9 mouse cellular contexts compared by ENCODE assay signal in genomic region chr14:60741490-60741981, GRCm38 (mm10). TPM values are rescaled to one million over a fixed set of nuclear protein-coding genes. Genes with fewer than 3 reads are reported as not detected.
DNase-seq lines count a peak whose midpoint lies in the region; ATAC-seq lines count a peak whose summit lies in the region.
"Had no signal": no experiment of that assay in that cellular context is flagged by ENCODE, and none has a peak within 500 bp of the region (broad histone marks: within the 10 kb centered on the region; RNA-seq: fewer than 3 reads in every experiment).

No protein-coding gene starts in this region.

- H3K36me3 ChIP-seq in hindbrain, embryonic 12.5 days: peaks cover 16% of the 10 kb centered on the region
- peaks cover 3% of the 10 kb centered on the region; the same call in 1 of the 2 replicates for H3K36me3 ChIP-seq in lung, embryonic 16.5 days (ENCODE audit: control insufficient read depth, insufficient read depth, low read length)

- H3K4me1 ChIP-seq in hindbrain, embryonic 12.5 days: peaks cover 41% of the 10 kb centered on the region
- H3K4me1 ChIP-seq in lung, embryonic 16.5 days (replicated peaks; ENCODE audit: control insufficient read depth, insufficient read depth, low read length): peaks cover 56% of the 10 kb centered on the region

- 81% methylated on average over 6 of the region's 6 CpGs for WGBS in hindbrain, embryonic 12.5 days
- WGBS in lung, embryonic 16.5 days: 33% methylated on average over 6 of the region's 6 CpGs

- no peak overlapping the region for H3K4me3 ChIP-seq in hindbrain, embryonic 12.5 days
- H3K4me3 ChIP-seq in lung, embryonic 16.5 days (ENCODE audit: low read length): no peak overlapping the region

- no peak overlapping the region for H3K4me2 ChIP-seq in hindbrain, embryonic 12.5 days (replicated peaks)
- no peak overlapping the region for H3K4me2 ChIP-seq in lung, embryonic 16.5 days (ENCODE audit: low read depth, low read length)

- no peaks in the 10 kb centered on the region for H3K9me3 ChIP-seq in hindbrain, embryonic 12.5 days (replicated peaks)
- no peaks in the 10 kb centered on the region for H3K9me3 ChIP-seq in lung, embryonic 16.5 days (ENCODE audit: control insufficient read depth, low read length)
- H3K9me3 ChIP-seq: megakaryocyte, embryonic 14.5 days had no signal

- no peak overlapping the region for H3K9ac ChIP-seq in hindbrain, embryonic 12.5 days
- H3K9ac ChIP-seq in lung, embryonic 16.5 days (ENCODE audit: low read length): 0 out of 2 replicates have a peak overlapping the region, but pooled peaks have one; percentile 26

- no peaks in the 10 kb centered on the region for H3K27me3 ChIP-seq in hindbrain, embryonic 12.5 days
- no peaks in the 10 kb centered on the region for H3K27me3 ChIP-seq in lung, embryonic 16.5 days (ENCODE audit: control insufficient read depth, insufficient read depth, low read depth, low read length)
- H3K27me3 ChIP-seq: megakaryocyte, embryonic 14.5 days had no signal

- H3K27ac ChIP-seq in hindbrain, embryonic 12.5 days: peak overlapping the region; percentile 30; the same call in 1 of the 2 replicates
- H3K27ac ChIP-seq in lung, embryonic 16.5 days (ENCODE audit: low read length): peak overlapping the region; percentile 85

- ATAC-seq in common myeloid progenitor, adult 5-6 weeks (replicated peaks; ENCODE audit: low read depth, poor library complexity, severe bottlenecking): peak; percentile 1; the same call in 1 of the 2 replicates
- no peak for ATAC-seq in hindbrain, embryonic 12.5 days (ENCODE audit: low FRiP score)
- peak; percentile 53 for ATAC-seq in lung, embryonic 16.5 days (ENCODE audit: low read depth)

- peak; percentile 96 for DNase-seq in heart, adult 11 months
- DNase-seq in heart, adult 8-10 months (ENCODE audit: low spot score): no peak
- DNase-seq in T-cell, adult 2 months (ENCODE audit: low spot score): peak; percentile 31
- no peak for DNase-seq in urinary bladder, adult 2 months (ENCODE audit: low spot score)
- no peak for DNase-seq in urinary bladder, adult 18-20 months (ENCODE audit: low spot score in 2 of 2)

RNA-seq across cellular contexts. Expression of gene C1qtnf9, which starts 26.4 kb away (rescaled TPM):
- 10 to 100 TPM; 39.4 to 49.7 (median 43.6) TPM for total RNA-seq in heart, adult 8-10 months (2022)
- not detected in 2 replicates for total RNA-seq in common myeloid progenitor, adult 5-6 weeks (2017)
- 0.20 and 0.43 TPM in 2 replicates for polyA plus RNA-seq in hindbrain, embryonic 12.5 days (2016; fragmentation: Nextera tagmentation; extraction: Ambion mirVana)
- polyA plus RNA-seq in lung, embryonic 16.5 days (2015; fragmentation: Nextera tagmentation; extraction: Ambion mirVana): 1.1 and 1.4 TPM in 2 replicates
- 6.9 and 7.8 TPM in 2 replicates for polyA plus RNA-seq in urinary bladder, adult 2 months (2012; rRNA removed)

RNA-seq across cellular contexts. Expression of gene Mipep, which starts 42.8 kb away (rescaled TPM):
- total RNA-seq in heart, adult 8-10 months (2022): 10 to 100 TPM; 70.6 to 75.9 (median 73.6) TPM
- total RNA-seq in common myeloid progenitor, adult 5-6 weeks (2017): 21.7 and 24.5 TPM in 2 replicates
- polyA plus RNA-seq in hindbrain, embryonic 12.5 days (2016; fragmentation: Nextera tagmentation; extraction: Ambion mirVana): 21.4 and 22.3 TPM in 2 replicates
- 20.8 and 21.5 TPM in 2 replicates for polyA plus RNA-seq in lung, embryonic 16.5 days (2015; fragmentation: Nextera tagmentation; extraction: Ambion mirVana)
- polyA plus RNA-seq in urinary bladder, adult 2 months (2012; rRNA removed): 11.7 and 11.9 TPM in 2 replicates

Comparison
In these comparisons a context has a peak if more than half of its experiments do, and no peak if none do; other contexts are left out.
1. DNase-seq: peak in heart, adult 11 months (single experiment) and T-cell, adult 2 months (single experiment); none in heart, adult 8-10 months (single experiment), urinary bladder, adult 2 months (single experiment) and urinary bladder, adult 18-20 months (0 of 2).